Mouse (Mus musculus) brain, embryonic 14.5 days (tissue): Measurements from ENCODE around the gene Prim2. TPM values are rescaled to one million over a fixed set of nuclear protein-coding genes. Genes with fewer than 3 reads are reported as not detected.

Experiments used
- DNase-seq: peaks from one replicate; pipeline ENCODE4 v3.0.0-alpha.2; 2011; ENCODE audit warnings: low read depth
- CTCF ChIP-seq: fragments of 200-500 bp; IDR thresholded peaks from 2 replicates; pipeline ENCODE4 v1.5.1; 2012; ENCODE audit warnings: inconsistent platforms, mild to moderate bottlenecking, moderate library complexity, borderline replicate concordance; ENCODE audit not compliant: insufficient read depth, insufficient read length; ENCODE audit errors: extremely low read depth
- POLR2A ChIP-seq: fragments of 200-500 bp; IDR thresholded peaks from 2 replicates; pipeline ENCODE4 v1.6.1; 2012; ENCODE audit warnings: mild to moderate bottlenecking, inconsistent platforms, borderline replicate concordance; ENCODE audit not compliant: poor library complexity, insufficient read depth, insufficient read length, severe bottlenecking; ENCODE audit errors: extremely low read depth
- polyA plus RNA-seq: library from polyadenylated mRNA; depleted of rRNA; stranded (reverse); fragments of >200 nt; gene quantifications from 2 replicates; pipeline ENCODE4 v1.2.3, GENCODE M21; 2012; rRNA removed

Prim2 gene
- 22.4 and 26.5 TPM in 2 replicates for polyA plus RNA-seq

DNA sequence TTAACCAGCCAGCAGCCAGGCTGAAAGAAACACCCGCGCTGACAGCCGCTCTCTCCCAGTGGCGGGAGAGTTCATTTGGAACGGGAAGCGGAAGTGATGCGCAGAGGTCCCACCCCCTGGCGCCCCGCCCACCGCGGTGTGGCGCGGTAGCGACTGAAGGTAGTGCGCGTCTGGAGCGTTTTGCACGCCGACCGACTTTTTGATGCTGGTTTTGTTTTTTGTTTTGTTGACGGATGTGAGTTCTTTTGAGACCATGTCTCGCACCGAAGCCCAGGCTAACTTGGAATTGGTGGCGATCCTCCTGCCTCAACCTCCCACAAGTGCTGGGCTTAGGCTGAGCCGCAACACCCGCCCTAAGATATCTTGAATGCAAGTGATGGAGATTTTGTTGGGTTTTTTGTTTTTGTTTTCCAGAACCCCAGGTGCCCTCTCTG, at the start of gene Prim2:
Gene Prim2 (minus strand): TSS at position 88 of the 434 bp plus-strand sequence.
- peak; percentile 94 for DNase-seq
- peak; percentile 90; the same call in 1 of the 2 replicates for TF ChIP-seq POLR2A
- no peak for TF ChIP-seq CTCF

DNA sequence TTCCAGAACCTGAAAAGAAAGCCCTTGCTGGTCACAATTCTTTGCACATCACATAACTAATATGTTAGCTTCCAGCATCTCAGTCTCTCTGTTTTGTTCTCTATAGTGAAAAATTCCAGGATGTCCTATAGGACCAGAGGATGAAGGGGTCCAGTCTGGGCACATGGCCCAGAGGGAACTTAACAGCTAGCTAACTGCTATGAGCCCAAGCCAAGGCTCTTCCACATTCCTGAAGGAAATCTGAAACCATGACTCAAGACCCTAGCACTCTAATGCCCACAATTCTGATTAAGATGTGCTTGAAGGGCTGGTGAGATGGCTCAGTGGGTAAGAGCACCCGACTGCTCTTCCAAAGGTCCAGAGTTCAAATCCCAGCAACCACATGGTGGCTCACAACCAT, 48.0 kb upstream of the Prim2 start:
- no peak for TF ChIP-seq CTCF
- TF ChIP-seq POLR2A, result no peak
- DNase-seq, result no peak

DNA sequence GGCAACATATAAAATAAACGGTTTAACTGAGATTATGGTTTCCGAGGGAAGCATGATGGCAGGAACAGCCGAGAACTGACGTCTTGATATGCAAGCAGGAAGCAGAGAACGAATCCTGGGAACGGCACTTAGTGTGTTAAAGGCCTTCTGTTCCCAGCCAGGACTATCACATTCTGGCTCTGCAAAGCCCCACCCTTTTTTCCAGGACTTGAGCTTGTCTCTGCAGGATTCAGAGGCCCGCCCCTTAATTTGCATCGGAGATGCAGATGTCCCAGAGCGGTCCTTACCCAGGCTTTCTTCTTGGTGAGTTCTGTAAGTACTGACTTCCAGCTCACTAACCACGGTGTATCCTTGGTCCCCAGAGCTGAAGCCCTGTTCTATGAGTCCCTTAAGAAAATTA, 45.2 kb upstream of the Prim2 start:
- TF ChIP-seq CTCF (no peak), POLR2A (no peak)
- DNase-seq, result peak; percentile 81

DNA sequence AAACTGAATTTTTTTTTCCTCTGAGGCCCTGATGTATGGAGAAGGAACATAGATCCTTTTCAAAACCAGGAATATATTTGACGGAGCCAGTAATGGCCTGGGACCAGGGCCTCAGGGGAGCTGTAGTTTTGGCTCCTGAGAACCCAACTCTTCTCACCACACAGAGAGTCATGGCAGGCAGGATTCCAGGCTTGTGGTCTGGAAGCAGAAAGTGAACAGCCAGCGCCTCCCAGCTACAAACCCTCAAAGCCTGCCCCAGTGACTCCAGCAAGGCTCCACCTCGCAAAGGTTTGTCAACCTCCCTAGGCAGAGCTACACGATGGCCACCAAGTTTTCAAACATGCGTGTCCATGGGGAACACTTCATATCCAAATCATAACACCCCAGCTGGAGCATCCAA, 42.4 kb upstream of the Prim2 start:
- no peak for DNase-seq
- no peak for TF ChIP-seq CTCF
- no peak for TF ChIP-seq POLR2A

DNA sequence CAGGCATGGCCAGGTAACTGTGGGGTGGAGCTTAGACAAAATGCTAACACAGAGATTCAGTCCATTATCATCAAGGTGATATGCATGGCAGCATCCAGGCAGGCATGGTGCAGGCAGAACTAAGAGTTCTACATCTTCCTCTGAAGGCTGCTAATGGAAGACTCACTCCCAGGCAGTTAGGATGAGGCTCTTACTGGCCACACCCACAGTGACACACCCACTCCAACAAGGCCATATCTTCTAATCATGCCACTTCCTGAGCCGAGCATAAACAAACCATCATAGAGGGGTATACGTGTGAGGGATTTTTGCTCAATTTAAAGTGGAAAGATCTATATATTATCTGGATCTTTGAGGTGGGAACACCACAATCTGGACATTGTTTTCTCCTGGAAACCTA, 40.0 kb upstream of the Prim2 start:
- DNase-seq, result no peak
- TF ChIP-seq POLR2A (no peak), CTCF (no peak)

DNA sequence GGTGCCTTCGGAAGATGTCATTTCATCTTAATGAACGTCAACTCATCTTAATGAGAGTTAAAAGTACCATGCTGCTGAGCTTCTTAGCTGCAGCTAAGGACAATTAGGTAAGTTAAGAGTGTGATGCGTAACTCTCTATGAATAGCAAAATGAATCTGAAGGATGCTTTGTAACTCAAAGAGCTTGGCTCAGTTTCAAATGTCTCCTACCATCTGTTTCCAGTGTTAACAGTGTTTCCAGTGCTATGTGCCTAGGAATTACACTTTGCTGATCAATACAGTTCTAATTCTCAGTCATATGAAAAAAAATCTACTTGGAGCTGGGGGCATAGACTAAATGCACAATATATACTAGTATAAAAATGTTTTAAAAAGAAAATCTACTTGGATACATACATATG, 31.6 kb upstream of the Prim2 start:
- peak; percentile 62 for DNase-seq
- TF ChIP-seq CTCF, result no peak
- TF ChIP-seq POLR2A, result no peak

DNA sequence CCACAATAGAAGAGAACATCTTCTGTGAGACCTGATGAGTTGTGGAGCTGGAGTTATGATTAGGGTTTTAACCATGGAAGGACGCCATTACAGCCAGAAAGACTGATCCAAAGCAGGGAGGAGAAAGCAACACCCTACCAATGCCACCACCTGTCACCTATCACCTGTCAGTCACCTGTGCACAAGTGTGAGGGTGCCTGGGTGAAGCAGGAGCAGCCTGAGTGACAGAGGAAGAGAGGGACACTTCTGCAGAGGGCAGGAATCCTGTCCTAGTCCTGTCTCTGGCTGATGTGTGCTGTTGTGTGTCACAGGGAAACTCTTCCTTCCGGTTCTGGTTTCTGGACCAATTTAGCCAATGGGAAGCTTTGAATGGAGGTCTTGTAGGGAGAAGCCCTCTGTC, 26.4 kb upstream of the Prim2 start:
- TF ChIP-seq POLR2A, result no peak
- TF ChIP-seq CTCF, result no peak
- DNase-seq, result no peak

DNA sequence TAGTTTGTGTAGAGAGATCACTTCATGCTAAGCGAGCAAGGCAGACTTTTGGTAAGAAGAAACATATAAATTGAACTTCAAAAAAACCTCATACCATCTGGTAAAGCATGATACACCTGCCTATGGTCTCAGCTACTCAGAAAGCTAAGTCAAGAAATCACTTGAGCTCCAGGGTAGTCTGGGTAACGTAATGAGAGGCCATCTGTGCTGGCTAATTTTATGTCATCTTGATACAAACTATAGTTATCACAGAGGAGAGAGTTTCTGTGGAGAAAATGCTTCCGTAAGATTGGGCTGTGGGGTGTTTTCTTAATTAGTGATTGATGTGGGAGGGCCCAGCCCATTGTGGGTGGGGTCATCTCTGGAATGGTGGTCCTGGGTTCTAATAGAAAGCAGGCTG, 24.3 kb upstream of the Prim2 start:
- no peak for DNase-seq
- TF ChIP-seq POLR2A (no peak), CTCF (no peak)

DNA sequence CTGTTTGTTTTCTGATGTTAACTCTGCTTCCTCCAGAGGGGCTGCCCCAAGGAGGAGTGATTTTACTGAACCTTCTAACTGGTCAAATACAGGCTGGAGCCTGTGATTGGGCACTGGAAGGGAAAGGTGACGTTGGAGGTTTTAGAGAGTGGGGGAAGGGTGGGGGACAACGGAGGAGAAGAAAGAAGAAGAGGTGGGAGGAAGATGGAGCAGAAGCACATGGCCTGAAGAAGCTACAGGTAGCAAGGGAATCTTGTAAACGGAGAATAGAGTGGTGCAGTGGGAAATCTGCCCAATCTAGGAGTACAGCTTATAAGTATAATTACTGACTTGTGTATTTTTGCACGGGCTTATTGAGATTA, 20.5 kb upstream of the Prim2 start:
- TF ChIP-seq CTCF (no peak), POLR2A (no peak)
- DNase-seq, result no peak

DNA sequence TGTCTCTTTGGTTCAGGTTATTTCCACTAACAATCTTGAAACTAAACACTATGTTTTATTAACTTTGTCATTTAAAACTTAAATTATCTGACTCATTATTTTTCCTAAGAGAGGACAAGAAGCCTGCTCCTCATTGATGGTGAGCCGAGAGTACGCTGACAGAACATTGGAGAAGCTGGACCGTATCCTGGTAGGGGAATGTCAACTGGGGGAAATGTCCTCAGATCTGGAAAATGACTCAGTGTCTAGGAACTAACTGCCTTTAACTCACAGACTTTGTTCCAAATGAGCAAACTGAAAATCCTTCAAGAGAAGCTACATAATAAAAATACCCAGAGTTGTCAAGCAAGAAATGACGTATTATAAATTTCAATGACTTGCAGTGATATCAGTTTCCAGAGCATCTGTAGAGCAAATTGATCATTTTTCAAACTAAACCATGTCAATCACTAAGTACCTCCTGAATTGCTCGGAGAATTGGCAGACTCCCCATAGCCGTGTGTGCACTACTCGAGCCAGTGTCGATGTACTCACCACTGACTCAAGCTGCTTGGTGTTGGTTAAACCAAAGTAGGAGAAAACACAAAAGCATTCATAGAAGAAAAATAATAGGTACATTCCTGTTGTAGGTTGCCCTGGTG, 20.0 kb upstream of the Prim2 start:
- TF ChIP-seq CTCF, result no peak
- TF ChIP-seq POLR2A, result no peak

DNA sequence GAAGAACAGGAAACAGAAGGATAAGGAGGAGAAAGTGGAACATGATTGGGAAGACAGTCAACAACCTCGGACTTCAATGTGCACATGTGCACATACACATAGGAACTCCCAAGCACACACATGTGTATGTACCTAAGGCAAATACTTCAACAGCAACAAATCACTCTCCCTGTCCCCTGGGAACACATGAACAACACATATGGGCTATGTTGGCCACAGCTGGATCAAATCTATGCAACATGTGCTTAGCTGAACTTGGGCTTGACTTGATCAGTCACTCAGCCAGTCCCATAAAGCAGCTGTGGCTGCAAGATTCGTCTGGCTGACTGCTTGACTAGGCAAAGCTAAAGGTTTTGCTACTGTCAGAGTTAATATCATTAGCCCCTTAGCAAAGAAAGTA, 19.2 kb upstream of the Prim2 start:
- no peak for TF ChIP-seq POLR2A
- no peak for TF ChIP-seq CTCF
- DNase-seq, result no peak

More for the DNA sequence above, 20.0 kb upstream of the Prim2 start:
- no peak for DNase-seq

DNA sequence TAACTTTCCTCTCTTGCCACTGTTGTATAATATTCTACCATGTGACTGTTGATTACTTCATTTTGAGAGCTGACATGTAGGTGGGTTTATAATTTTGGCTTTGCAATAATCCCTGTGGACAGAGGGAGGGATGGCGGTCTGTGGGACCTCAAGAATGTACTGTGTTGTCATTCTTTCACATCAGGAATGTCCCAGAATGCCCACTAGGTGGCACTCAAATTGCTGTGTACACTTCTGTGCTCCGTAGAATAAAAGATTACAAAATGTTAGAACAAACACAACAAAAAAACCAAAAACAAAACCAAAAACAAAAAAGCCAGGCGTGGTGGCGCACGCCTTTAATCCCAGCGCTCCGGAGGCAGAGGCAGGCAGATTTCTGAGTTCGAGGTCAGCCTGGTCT, 14.9 kb upstream of the Prim2 start:
- TF ChIP-seq CTCF, result peak; percentile 26; the same call in 1 of the 2 replicates
- no peak for TF ChIP-seq POLR2A
- DNase-seq, result peak; percentile 19
